Mouse (Mus musculus): ENCODE data around the gene Ppp1r1b.

Ppp1r1b gene

DNA sequence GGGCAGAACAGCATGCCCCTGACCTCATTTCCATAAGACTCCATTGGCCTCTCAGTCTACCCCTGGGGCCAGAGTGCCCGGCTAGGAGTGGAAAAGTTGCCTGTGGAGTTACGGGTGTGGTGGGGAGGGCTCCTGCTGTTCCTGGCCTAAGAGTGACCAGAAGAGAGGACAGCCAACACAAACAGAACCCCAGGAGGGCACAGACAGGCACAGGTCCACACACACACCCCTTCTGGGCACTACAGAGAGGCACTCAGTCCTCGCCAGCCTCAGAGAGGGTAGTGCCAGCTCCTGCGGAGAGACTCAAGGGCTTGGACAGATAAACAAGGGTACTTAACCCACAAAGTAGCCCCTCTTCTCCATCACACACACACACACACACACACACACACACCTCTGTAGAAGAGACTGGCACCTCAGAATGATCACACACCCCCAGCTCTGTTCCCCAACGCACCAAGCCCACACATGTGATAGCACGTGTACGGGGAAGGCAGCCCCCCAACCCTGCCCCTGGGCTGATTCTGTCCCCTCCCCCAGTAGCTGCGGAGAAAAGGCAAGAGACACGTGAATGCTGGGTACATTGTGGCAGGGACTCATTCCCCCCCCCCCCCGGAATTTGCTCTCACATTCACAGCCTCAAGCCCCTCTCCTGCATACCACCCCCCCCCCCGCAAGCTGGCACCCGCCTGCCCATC is 670 bp upstream of the Ppp1r1b start:
- DNase-seq, result no peak

DNA sequence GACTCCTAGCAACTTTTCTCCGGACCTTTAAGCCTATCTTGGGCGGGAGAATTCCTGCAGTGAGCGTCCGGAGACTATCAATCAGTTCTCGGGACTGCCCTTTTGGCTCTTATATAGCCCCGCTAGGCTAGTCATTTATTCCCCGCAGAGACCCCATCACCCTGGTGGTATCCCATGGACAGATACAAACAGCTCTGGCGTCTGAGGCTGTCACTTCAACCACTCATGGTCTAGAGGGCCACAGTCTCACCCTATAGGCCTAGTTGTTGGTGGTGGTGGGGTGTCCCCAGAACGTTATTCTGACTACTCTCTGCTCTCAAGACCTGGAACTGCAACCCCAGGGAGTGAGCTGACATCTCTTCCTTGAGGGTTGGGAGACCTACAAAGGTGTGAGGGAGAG is 1.1 kb downstream of the Ppp1r1b start:
- no peak for DNase-seq

- no peak for DNase-seq
These were observed 4.2 kb downstream of the Ppp1r1b start for GRCm38 (mm10) chr11:98352272-98352990.

- peak; percentile 27 for DNase-seq
These were observed 5.5 kb downstream of the Ppp1r1b start for GRCm38 (mm10) chr11:98353651-98354211.

- DNase-seq, result no peak
These were observed 6.2 kb downstream of the Ppp1r1b start for GRCm38 (mm10) chr11:98354445-98354844.

- peak; percentile 69 for DNase-seq
These were observed 7.6 kb downstream of the Ppp1r1b start for GRCm38 (mm10) chr11:98355732-98356299.

- no peak for DNase-seq
These were observed 8.6 kb downstream of the Ppp1r1b start for GRCm38 (mm10) chr11:98356625-98357394.

- DNase-seq, result peak; percentile 54
These were observed 9.4 kb downstream of the Ppp1r1b start for GRCm38 (mm10) chr11:98357396-98358160.

GRCm38 (mm10) chr11:98358161-98359083 is 10.2 kb downstream of the Ppp1r1b start, which contains the start of gene Stard3:
Stard3 (plus strand) TSS chr11:98358368.
- peak; percentile 96 for DNase-seq

- DNase-seq, result no peak
These were observed 12.8 kb downstream of the Ppp1r1b start for GRCm38 (mm10) chr11:98360866-98361521.

- no peak for DNase-seq
These were observed 15.6 kb downstream of the Ppp1r1b start for GRCm38 (mm10) chr11:98363817-98364216.

GRCm38 (mm10) chr11:98364410-98364809 is 16.2 kb downstream of the Ppp1r1b start:
- DNase-seq, result no peak

GRCm38 (mm10) chr11:98366290-98366689 is 18.1 kb downstream of the Ppp1r1b start:
- DNase-seq, result no peak

DNA sequence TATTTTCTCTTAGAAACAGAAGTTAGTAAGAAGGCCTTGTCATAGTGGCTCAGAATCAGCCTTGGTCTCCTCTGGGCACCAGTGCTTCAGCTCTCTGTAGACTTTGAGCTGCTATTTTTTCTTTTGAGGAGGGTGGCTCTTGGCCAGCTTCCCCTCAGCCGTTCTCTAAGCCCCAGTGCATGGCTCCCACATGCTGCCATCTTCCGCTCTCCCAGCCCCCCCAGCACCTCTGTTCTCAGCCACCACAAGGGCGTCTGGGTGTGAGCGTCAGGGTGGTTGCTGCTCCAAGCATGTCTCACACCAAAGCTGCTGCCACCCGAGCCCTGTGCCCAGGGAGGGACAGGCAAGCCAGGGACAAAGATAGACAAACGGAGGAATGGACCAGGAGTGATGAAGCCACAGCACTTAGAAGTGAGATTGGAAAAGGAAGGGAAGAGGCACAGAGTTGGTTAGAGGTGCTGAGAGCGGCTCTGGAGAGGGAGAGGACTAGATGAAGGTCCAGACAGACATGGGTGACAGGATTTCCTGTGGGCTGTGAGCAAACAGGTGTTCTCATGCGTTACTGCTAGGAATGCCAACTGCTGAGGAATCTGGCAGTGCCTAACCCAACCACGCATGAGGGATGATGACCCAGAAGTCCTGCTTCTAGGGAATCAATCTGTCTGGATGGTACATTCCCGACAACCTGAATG is 19.1 kb downstream of the Ppp1r1b start:
- no peak for DNase-seq

- no peak for DNase-seq
These were observed 19.6 kb downstream of the Ppp1r1b start for GRCm38 (mm10) chr11:98367863-98368186.

- DNase-seq, result no peak
These were observed 21.1 kb downstream of the Ppp1r1b start for GRCm38 (mm10) chr11:98369337-98369736.

DNA sequence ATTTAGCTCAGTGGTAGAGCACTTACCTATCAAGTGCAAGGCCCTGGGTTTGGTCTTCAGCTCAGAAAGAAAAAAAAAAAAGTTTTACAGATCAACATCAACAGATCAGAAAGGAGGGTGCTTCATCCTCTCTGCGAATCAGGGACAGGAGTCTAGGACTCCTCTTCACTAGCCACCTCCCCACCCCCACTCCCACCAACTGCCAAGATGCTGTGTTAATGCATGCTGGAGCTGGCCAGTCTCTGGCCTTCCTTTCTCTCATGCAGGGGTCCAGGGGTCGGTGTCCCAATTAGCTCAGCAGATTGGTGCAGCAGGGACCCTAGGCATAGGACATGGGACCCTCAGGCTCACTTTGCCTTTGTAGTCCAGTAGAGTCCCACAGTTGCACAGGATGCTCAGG is 22.4 kb downstream of the Ppp1r1b start:
- DNase-seq, result no peak

GRCm38 (mm10) chr11:98371556-98372240 is 23.5 kb downstream of the Ppp1r1b start:
- DNase-seq, result no peak

DNA sequence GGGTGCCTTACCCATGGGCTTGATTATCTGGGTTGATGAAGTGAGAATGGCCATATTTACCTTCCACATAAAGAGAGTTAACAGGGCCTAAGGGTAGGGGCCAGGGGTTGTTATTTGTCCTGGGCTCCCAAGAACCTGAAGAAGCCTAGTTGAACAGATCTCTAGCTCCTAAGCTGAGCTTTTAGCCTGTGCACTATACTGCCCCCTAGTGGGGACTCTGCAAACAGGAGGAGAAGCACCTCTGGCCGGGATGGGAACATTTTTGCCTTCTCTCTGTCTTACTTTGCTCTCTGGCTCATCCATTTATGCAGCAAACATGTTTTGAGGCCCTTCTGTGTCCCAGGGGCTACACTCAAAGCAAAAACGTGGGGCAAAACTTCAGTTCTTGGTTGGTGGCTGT is 24.2 kb downstream of the Ppp1r1b start:
- peak; percentile 79 for DNase-seq

Data from kidney, postnatal 10 days (tissue).